Comparison of ENCODE assay signal across 21 mouse cellular contexts in genomic region chr2:4757218-4757617, GRCm38 (mm10). TPM values are rescaled to one million over a fixed set of nuclear protein-coding genes. Genes with fewer than 3 reads are reported as not detected.
"Had no signal": no experiment of that assay in that cellular context is flagged by ENCODE, and none has a peak within 500 bp of the region (broad histone marks: within the 10 kb centered on the region; RNA-seq: fewer than 3 reads in every experiment).

No protein-coding gene starts in this region.

- DNase-seq: lung, adult 18-20 months; lung, postnatal 14 days; lung, postnatal 36 days; retina, postnatal 1 day; right cerebral cortex, adult 18-20 months; right cerebral cortex, postnatal 25 days; right cerebral cortex, postnatal 4 days; spleen, adult 18-20 months; thymus, adult 2 months; thymus, postnatal 25 days; thymus, postnatal 4 days had no signal

- H3K9me3 ChIP-seq: limb, embryonic 15.5 days; liver, embryonic 12.5 days; midbrain, embryonic 10.5 days; midbrain, embryonic 13.5 days; midbrain, embryonic 15.5 days; neural tube, embryonic 13.5 days; neural tube, embryonic 15.5 days; stomach, embryonic 15.5 days had no signal

- H3K27me3 ChIP-seq: limb, embryonic 15.5 days; liver, embryonic 12.5 days; midbrain, embryonic 13.5 days; midbrain, embryonic 15.5 days; neural tube, embryonic 13.5 days; neural tube, embryonic 15.5 days; stomach, embryonic 15.5 days had no signal

- H3K36me3 ChIP-seq: limb, embryonic 15.5 days; liver, embryonic 12.5 days; midbrain, embryonic 13.5 days; midbrain, embryonic 15.5 days; neural tube, embryonic 13.5 days; neural tube, embryonic 15.5 days; stomach, embryonic 15.5 days had no signal

- H3K4me1 ChIP-seq: limb, embryonic 15.5 days; liver, embryonic 12.5 days; midbrain, embryonic 10.5 days; midbrain, embryonic 13.5 days; midbrain, embryonic 15.5 days; neural tube, embryonic 13.5 days; neural tube, embryonic 15.5 days; stomach, embryonic 15.5 days had no signal

- H3K4me2 ChIP-seq: limb, embryonic 15.5 days; liver, embryonic 12.5 days; midbrain, embryonic 13.5 days; midbrain, embryonic 15.5 days; neural tube, embryonic 13.5 days; neural tube, embryonic 15.5 days; stomach, embryonic 15.5 days had no signal

- ATAC-seq: liver, embryonic 12.5 days; midbrain, embryonic 13.5 days; midbrain, embryonic 15.5 days had no signal

- H3K9ac ChIP-seq: limb, embryonic 15.5 days; liver, embryonic 12.5 days; liver, embryonic 14.5 days; midbrain, embryonic 13.5 days; midbrain, embryonic 15.5 days; neural tube, embryonic 13.5 days; neural tube, embryonic 15.5 days; stomach, embryonic 15.5 days had no signal

- H3K4me3 ChIP-seq: limb, embryonic 15.5 days; liver, embryonic 12.5 days; midbrain, embryonic 10.5 days; midbrain, embryonic 13.5 days; midbrain, embryonic 15.5 days; myocyte; neural tube, embryonic 13.5 days; neural tube, embryonic 15.5 days; stomach, embryonic 15.5 days had no signal

- H3K27ac ChIP-seq: limb, embryonic 15.5 days; liver, embryonic 12.5 days; liver, embryonic 14.5 days; midbrain, embryonic 10.5 days; midbrain, embryonic 13.5 days; midbrain, embryonic 15.5 days; neural tube, embryonic 13.5 days; neural tube, embryonic 15.5 days; stomach, embryonic 15.5 days had no signal

RNA-seq across cellular contexts. Expression of gene Bend7, which starts 39.6 kb away (rescaled TPM):
- polyA plus RNA-seq: myocyte had no signal
